Mouse (Mus musculus) Muller cell, postnatal 12 days (primary cell): ENCODE results near the gene Eng.
A peak's percentile ranks its signal among the peaks of the same experiment; 100 is the strongest.

Source experiments
- DNase-seq: peaks from one replicate; pipeline ENCODE4 v3.0.0-alpha.2; 2015; ENCODE audit errors: inconsistent ontology term

Gene Eng

DNA sequence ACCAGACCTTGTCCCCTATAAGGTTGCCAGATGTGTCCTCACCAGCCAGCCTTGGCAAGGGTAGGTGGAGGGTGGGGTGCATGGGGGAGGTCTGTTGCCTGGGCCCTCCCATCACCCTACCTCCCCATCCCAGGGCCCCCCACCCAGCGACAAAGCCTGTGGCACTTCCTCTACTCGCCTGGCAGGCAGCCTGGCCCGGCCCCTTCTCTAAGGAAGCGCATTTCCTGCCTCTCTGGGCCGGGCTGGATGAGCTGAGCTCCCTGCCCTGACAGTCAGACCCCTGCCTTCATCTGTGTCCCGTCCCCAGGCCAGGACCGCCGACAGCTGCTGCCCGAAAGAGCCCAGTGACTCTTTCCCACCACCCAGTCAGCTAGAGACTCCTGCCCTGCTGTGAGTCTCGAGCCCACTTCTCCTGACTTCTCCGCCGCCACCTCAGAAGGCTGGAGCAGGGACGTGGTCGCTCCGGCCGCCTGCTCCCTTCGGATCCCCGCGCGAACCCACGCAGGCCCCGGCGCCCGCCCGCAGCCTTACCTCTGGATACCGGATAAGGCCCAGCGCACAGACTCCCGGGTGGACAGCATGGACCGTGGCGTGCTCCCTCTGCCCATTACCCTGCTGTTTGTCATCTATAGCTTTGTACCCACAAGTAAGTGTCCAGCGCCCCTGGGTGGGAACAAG, at the start of gene Eng:
Gene Eng, plus strand, starts transcription at position 217 of the 678 bp plus-strand sequence.
- no peak for DNase-seq

DNA sequence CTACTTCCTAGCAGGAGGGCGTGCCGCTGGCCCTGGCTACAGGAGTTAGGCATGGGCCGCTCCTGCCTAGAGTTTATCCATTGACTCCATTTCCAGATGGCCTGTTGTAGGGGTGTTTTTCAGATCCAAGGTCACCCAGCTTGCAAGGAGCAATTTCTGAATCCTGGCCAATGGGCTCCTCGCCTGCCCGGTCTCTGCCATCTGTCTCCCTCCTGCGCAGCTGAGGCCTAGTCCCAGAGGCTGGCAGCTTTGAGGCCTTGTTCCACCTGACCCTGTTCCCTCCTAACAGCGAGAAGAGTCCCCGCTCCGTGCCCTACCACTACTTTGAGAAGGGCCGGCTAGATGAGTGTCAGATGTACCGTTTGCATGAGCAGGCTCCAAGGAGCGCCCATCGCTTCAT, 49.7 kb upstream of the Eng start:
- DNase-seq, result no peak

DNA sequence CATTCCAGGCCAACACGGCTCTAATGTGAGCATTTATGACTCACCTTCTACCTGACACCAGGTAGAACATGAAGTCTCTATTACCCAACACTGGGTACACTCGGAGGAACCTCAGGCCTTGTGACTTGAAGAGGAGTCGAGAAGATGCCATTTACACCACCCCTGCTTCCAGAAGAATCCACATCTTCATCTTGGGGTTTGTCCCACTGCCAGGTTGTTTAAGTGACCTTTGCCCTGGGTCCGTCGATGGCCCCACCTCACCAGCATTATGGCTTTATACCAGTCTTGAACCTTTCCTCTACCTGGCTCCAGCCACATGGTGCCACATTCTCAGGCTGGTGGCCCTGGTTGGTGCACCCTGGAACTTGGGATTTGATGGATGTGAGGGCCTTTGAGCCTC, 49.1 kb upstream of the Eng start:
- no peak for DNase-seq

DNA sequence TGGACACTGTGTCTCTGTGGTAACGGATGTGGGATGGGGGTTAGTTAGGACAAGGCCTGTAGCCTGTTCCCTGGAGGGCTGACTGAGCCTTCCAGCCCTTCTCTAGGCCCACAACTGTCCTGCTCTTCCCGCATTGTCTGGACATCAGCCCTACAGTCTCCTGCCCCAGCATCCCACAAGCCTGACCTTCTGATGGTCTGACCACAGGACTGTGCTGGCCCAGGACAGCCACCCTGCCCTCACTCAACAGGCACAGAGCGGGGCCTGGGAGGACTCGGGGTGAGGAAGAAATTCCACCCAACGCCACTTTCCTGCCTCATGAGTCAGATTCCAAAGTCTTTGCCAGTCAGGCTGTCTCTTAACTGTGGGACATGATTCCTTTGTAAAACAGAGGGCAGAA, 48.7 kb upstream of the Eng start:
- peak; percentile 59 for DNase-seq

DNA sequence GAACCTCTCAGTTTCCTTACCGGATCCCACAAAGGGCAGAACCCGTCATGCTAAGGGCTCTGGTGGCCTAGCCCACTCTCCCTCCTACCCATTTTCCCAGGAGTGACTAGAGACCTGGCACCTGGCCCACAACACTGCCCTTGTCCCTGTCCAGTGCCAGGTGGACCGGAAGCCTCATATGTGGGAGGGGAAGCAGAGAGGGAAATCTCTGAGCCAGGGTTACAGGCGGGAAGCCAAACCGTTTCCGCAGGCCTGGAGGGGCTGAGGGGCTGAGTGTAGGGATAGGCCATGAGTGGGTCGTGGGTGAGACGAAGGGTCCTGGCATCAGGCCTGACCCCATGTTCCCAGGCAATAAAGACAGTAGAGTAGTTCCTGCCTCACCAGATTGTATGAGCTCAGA, 47.9 kb upstream of the Eng start:
- no peak for DNase-seq

DNA sequence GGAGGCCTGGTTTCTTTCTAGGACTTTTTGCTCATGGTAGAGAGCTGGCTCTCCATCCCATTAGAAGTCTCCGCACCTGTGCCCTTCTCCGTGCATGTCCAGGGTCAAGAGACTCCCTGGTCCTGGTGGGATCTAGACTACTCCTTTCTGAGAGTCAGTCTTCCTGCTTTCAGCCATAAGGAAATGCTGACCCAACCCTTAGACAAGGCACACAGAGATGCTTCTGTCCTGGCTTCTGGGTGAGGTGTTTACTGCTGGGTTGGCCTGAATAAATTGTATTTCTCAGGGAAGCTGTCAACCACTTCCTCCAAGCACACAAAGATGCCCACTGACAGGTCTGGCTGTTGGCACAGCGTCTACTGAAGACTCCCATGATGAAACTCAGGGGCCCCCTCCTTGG, 47.0 kb upstream of the Eng start, which contains the start of gene St6galnac6:
Gene St6galnac6, plus strand, starts transcription at position 301 of the 400 bp plus-strand sequence.
- no peak for DNase-seq

DNA sequence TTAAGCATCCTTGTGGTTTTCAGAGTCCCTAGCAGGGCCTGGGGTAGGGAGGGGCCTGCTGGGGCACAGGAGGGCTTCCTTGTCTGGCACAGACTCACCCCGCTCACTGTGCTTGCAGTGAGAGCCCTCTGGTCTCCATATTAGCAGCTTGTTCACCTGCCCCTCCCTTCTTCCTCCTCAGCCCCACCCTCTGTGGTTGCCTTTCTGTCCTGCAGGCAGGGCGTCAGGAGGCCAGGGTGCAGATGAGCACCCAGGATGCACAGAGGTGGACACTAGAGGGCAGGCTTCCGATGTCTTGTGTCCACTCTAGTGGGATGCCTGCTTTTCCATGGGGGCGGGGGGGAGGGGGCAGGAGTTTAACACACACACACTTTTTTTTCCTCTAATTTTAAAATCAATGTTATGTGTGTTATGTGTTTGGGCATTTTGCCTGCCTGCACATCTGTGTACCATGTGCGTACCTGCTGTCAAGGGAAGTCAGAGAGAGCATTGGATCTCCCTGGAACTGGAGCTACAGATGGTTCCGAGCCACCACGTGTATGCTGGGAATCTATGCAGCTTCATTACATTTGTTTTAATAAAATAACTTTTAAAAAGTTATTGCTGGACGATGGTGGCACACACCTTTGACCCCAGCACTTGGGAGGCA, 44.9 kb upstream of the Eng start:
- no peak for DNase-seq

DNA sequence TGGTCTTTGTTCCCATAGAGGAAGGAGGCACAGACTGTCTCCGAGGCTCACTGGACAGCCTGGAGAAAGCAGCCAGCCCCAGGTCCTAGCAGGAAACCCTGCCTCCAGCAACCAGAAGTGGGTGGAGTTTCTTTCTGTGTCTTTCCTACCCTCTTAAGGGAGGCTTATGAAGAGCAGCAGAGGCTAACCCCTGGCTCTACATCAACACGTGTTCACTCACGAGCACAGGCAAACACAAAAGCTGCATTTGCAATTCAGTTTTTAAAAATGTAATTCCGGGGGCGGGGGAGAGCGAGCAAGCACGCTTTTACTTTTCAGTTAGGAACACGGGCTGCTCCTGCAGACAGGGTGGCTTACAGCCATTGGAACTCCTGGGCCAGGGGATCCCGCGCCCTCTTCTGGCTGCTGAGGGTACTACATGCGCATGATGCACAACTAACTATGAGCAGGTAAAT, 43.8 kb upstream of the Eng start:
- peak; percentile 81 for DNase-seq

DNA sequence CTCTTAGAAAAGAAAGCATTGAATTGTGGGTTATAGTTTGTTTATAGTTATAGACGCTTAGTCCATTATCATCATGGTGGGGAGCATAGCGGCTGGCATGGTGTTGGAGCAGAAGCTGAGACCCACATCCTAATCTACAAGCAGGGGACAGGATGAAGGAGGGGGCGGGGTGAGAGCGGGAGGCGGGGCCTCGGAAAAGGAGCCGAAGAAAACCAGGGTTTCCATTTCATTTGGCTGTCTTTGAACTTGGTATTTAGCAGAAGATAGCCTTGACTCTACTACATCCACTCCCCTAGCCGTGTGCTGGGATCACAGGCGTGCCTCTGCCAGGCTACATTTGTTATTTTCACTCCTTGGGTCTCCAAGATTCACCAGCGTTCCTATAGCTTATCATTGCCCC, 41.8 kb upstream of the Eng start:
- DNase-seq, result no peak

DNA sequence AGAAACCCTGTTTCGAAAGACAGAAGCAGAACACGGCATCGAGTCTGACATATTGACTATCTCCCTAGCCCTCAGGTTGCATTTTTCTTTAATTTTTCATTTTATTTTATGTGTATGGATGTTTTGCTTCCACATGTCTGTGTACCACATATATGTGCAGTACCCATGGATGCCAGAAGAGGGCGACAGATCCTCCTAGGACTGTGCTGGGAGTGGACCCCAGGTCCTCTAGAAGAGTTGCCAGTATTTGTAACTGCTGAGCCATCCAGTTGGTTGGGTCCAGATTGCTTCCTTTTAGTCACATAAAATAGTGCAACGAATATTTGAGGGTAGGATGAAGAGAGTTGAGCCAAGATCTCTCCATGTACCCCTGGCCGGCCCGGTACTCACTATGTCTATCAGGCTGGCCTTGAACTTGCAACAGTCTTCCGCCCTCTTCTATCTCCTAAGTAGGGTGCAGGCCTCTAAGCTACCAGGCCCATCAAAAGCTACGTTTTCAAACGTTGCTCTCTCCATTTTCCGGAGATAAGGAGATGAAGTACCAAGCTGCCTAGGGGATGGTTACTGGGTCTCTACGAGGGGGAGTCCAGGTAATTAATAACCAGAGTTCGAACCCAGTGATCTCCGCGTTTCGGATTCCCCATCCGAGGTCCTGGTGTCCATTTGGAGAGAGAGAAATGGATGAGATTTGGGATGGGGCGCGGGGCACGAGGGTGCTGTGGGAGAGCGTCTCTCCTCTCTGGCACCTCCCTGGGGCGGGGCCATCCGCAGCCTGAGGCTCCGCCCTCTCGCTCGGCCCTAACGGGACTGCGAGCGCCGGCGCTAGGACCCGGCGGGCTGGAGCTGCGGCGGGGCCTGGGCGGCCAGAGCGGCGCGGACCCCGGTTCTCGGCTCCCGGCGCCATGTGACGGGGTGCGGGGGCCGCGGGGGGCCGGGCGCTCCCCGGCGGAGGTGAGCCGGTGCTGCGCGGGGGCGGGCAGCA, 39.9 kb upstream of the Eng start:
- DNase-seq, result peak; percentile 86

DNA sequence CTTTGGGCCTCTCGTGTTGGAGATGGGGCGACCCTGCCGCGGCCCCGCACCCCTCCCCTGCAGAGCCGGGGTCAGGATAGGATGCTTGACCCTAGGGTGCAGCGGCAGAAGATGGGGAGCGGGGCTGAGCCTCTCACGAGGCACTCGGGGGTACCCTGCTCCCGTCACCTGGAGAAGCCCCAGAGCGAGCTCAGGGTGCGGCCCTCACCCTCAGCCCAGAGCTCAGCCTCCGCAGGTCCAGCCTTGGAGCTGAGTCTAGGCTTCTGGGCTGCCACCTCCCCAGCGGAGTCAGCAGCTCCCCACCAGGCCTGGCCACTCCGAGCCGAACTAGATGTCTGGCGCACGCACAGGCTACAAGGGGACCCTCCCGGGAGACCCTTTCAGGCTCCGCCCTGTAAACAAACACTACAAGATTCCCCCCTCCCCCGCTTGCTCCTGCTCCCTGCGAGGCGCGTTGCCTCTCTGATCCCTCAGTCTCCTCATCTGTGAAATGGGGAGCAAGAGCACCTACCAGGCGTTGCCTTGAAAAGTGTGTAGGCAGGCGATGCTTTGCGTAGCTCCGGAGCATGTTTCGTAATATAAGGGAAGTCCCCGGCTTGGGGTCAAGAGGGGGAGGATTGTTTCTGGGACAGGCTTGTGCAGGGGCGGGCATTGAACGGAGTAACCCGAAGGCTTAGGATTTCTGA, 39.0 kb upstream of the Eng start:
- DNase-seq, result peak; percentile 51

DNA sequence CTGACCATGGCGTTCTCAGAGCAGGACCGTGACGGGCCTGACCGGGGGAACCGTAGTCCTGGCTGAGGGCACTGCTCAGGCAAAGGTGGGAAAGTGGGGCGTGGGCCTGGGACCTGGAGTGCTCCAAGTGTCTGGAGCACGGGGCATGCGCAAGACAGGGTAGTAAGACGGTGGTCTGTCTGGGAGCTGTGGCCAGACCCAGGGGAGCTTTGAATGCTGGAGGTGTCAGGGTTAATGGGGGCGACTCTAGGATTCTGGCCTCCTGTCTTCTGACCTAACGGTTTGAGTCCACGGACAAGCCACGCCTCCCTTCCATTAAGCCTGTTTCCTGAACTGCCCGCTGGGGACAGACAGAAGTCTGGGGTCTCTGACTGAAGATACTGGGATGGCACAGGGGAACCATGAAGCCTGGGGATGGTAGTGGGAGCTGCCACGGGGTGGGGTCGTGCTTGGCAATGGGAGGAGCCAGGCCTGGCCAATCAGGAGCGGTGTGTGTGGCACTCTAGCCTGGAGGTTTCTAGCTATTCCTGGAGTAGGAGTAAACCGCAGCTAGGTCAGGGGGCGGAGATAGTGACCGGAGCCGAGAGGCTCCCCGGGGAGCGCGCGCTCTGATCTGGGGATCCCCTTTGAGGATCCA, 38.1 kb upstream of the Eng start:
- peak; percentile 89 for DNase-seq

DNA sequence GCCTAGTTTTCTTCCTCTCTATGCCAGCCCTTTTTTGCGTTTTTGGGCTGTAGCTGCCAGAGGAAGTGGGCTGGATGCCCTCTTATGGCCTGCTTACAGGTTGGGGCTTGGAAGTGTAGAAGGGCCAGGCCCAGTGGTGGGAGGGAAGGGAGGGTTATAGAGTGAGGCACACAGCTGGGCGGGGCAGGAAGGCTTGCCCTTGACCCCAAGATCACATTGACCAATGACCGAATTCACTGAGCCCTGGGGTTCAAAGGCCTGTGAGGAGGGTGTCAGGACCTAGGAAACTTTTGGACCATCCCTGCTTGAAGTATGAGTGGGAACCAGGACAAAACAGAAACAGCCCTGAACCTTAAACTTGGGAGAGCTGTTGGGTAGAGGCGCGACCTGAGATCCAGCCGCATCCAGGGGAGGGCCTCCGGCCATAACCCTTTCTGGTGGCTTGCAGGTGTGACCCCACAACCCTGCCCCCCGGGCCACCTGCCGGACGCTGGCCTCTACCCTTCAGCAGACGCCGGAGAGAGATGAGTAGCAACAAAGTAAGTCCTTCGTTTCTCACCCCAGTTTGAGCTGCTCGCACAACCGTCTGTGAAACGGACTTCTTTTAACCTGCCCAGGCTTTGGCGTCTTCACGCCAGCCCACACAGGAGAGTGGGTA, 37.5 kb upstream of the Eng start:
- no peak for DNase-seq

DNA sequence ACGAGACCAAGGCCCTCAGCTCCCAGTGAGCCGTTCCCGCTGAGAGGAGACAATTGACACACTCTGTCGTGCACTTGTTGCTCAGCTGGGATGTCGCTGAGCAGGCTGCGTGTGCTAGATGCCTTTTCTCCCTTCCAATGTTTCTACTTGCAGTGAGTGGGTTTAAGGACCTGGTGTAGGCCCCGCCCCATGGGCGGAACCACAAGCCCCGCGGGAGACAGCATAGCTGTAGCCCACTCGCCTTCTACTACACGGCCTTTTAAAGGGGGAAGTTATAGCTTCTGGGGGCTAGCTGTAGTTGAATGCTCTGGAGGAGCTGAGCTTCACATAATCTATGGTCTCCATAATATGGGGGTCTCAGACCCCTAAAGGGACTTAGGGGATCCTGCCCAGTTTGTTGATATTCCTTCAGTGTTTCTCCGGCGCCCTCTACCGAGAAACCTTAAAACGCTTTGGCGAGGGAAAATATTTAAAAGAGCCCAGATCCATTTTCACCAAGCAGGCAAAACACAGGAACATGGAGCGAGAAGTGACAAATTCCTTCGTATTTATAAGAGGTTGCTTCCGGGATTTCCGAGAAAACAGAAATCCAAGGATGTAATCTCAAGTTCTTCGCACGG, 35.7 kb upstream of the Eng start:
- peak; percentile 60 for DNase-seq

DNA sequence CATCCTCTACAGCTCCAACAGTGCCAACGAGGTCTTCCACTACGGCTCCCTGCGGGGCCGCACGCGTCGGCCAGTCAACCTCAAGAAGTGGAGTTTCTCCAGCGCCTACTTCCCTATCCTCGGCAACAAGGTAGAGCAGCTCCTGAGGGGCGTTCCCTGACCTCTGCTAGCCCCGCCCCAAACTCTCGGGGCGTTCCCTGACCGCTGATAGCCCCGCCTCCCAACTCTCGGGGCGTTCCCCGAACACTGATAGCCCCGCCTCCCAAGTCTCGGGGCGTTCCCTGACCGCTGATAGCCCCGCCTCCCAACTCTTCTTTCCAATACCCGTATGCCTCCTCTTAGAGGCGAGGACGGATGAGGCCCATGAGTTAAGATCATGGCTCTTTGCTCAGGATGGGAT, 34.1 kb upstream of the Eng start:
- DNase-seq, result no peak

DNA sequence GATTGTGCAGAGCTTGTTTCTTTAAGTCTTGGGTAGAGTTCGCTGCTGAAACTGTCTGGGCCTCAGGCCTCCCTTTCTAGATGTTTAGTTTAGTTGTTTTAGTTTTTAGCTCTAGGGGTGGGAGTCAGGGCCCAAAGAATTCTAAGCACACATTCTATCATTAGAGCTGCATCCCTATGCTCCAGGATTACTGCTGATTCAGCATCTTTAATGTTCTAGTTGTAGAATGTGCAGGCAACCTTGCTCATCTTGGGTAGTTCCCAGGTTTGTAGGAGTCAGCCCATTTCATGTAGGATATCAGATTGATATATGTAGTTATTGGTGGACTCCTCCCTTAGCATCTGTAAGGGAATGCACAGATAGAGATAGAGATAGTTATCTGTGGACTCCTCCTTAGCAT, 29.3 kb upstream of the Eng start:
- DNase-seq, result no peak

DNA sequence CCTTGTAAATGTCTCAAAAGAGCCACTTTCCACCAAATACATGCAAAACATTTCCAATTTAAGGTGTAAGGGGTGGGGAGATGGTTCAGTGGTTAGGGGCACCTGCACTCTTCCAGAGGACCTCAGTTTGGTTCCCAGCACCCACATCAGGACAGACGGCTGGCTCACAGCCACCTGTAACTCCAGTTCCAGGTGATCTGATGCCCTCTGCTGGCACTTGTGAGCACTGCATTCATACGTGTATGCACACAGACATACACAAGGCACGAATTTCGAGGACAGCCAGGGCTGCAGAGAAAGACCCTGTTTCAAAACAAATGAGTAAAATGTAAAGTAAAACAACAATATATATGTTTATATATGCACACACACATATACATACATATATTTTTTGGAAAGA, 28.8 kb upstream of the Eng start:
- DNase-seq, result no peak

DNA sequence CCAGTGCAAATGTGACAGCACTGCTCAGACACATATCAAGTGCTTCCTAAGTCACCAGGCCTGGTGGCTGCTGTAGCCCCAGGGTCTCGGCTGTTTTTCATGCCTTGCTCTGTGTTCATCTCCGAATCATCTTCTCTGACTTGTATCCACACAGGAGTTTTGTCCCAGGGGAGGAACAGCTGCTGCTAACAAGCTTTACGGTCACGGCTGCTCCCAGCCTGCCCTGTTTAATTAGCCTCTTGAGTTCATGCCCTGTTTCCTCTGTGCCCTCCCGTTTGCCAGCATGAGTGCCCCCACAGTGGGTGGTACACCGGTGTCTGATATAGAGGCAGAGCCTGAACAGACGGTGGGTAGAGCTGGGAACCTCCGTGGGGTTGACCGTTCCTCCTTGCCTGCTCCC, 28.3 kb upstream of the Eng start:
- peak; percentile 42 for DNase-seq

DNA sequence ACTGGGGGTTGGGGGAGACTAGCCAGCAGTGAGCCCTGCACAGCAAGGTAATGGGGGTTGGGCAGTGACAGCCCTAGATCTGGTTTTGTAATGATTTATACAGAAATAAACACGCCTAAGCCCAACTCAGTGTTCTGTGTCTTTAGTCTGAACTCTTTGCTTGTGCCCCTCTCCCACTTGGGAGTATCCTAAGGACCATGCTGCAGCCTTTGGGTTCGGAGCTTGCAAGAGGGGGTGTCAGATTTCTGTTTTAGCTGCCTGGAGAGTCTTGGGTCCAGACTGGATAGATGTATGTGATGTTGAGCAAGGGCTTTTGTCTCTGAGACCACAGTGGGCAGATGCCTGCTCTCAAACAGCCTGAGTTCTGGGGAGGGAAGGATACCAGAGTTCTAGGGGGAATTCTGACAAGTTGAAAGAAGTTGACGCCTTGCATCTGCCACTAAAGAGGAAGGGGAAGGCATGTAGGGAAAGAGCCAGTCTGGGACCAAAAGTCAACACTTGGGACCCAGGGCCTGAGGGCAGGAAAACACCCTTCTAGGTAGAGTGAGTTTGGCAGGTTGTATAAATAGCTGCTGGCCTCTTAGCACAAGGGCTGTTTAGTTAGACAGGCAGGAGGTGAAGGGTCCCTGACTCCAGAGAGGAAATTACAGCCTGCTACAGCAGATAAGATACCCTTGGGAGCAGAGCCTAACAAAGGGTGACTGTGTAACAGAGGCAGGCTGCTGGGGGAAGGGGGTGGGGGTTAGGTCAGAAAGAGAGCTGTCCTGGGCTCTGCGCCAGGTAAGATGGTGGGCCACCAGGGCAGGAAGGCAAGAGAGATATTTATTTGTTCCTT, 25.5 kb upstream of the Eng start:
- DNase-seq, result no peak

DNA sequence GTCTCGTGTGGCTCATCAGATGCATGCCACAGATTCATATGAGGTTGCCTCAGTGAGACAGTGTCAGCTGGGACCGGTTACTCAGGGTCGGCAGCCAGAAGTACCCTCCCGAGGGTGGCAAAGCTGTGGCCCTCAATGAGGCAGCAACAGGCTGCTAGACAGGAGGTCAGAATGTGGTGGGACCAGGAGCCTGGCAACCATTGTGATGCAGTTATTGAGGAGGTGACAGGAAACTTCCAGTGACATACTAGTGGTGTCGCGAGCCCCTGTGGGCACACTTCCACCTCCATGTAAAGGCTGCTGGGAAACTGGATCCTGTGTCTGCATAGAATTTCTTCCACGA, 24.9 kb upstream of the Eng start, which contains the start of gene Ak1:
Gene Ak1, plus strand, starts transcription at position 242 of the 343 bp plus-strand sequence.
- DNase-seq, result peak; percentile 91
